Mouse (Mus musculus) spleen, adult 2 months (tissue): ENCODE results near the gene Polr2i. TPM values are rescaled to one million over a fixed set of nuclear protein-coding genes. Genes with fewer than 3 reads are reported as not detected.

Source experiments
- DNase-seq, 2 experiments: peaks; one replicate each; pipeline versions ENCODE4 v3.0.0 to v3.0.0-alpha.2; 2012 to 2021; ENCODE audit warnings: low spot score in 2 of 2, low read depth in 1 of 2
- H3K27ac ChIP-seq: fragments of 200-500 bp; 2 replicates; pipeline ENCODE4 v1.5.1; 2012; ENCODE audit warnings: low read length, inconsistent platforms; ENCODE audit not compliant: insufficient read depth
- H3K27me3 ChIP-seq: fragments of 200-500 bp; 2 replicates; pipeline ENCODE4 v1.6.1; 2012; ENCODE audit warnings: mild to moderate bottlenecking, moderate library complexity, low read length, inconsistent platforms; ENCODE audit not compliant: control insufficient read depth, insufficient read depth
- H3K36me3 ChIP-seq: fragments of 200-500 bp; 2 replicates; pipeline ENCODE4 v1.6.1; 2012; ENCODE audit warnings: mild to moderate bottlenecking, low read length, inconsistent platforms; ENCODE audit not compliant: control insufficient read depth, insufficient read depth
- H3K4me1 ChIP-seq: fragments of 200-500 bp; 2 replicates; pipeline ENCODE4 v1.6.1; 2011; ENCODE audit warnings: inconsistent platforms; ENCODE audit not compliant: control insufficient read depth, insufficient read depth, insufficient read length
- H3K4me3 ChIP-seq: fragments of 200-500 bp; 2 replicates; pipeline ENCODE4 v1.5.1; 2011; ENCODE audit warnings: mild to moderate bottlenecking, inconsistent platforms; ENCODE audit not compliant: insufficient read depth, insufficient read length; ENCODE audit errors: extremely low read depth
- CTCF ChIP-seq: fragments of 200-500 bp; IDR thresholded peaks from 2 replicates; pipeline ENCODE4 v1.5.1; 2011; ENCODE audit warnings: mild to moderate bottlenecking, inconsistent platforms; ENCODE audit not compliant: insufficient read depth, insufficient read length, insufficient replicate concordance; ENCODE audit errors: extremely low read depth
- POLR2A ChIP-seq: fragments of 200-500 bp; IDR thresholded peaks from 2 replicates; pipeline ENCODE4 v1.6.1; 2011; ENCODE audit warnings: low read depth, low read length, inconsistent platforms
- WGBS: fragments of 180-500 bp; shearing (Covaris S2); methylation state at CpG from one replicate; pipeline ENCODE4 v1.1.7; 2018; 5-methylcytosine and 5-hydroxymethylcytosine counted together
- polyA plus RNA-seq: library from polyadenylated mRNA; depleted of rRNA; stranded (reverse); fragments of >200 nt; gene quantifications from 2 replicates; pipeline ENCODE4 v1.2.3, GENCODE M21; 2012; rRNA removed

The Polr2i gene
- polyA plus RNA-seq, 1 experiment = 51.5 TPM

- Histone ChIP-seq H3K27ac (no peak overlapping the region), H3K4me1 (no peaks in the 10 kb centered on the region), H3K27me3 (no peaks in the 10 kb centered on the region), H3K36me3 (no peaks in the 10 kb centered on the region), H3K4me3 (no peak overlapping the region)
- DNase-seq = no peak
- TF ChIP-seq POLR2A (no peak), CTCF (no peak)
- WGBS = 66% methylated on average over 2 of the region's 2 CpGs
Measured at GRCm38 (mm10) chr7:30278911-30279310, 47.2 kb downstream of the Polr2i start.

DNA sequence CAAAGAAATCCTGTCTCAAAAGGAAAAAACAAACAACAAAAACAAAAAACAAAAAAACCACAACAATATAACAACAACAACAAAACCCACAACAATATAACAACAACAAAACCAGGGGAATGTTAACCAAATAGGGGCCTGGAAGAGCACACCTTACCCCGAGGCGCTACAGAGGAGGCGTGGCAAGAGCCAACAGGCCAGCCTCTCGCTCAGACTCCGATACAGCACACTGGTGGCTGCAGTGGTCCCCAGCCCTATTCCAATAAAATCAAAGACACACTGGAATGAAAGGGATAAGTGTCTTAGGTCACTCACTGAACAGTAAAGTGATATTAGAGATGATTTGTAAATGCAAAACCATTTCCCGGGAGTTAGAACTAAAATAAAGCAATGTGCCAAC lies 47.8 kb downstream of the Polr2i start:
- TF ChIP-seq POLR2A = no peak
- no peak for TF ChIP-seq CTCF
- Histone ChIP-seq H3K36me3 (no peaks in the 10 kb centered on the region), H3K4me3 (peak overlapping the region; percentile 99; the same call in 1 of the 2 replicates), H3K27me3 (no peaks in the 10 kb centered on the region), H3K27ac (no peak overlapping the region), H3K4me1 (no peaks in the 10 kb centered on the region)
- 3% methylated on average over 6 of the region's 6 CpGs for WGBS
- DNase-seq = no peak

DNA sequence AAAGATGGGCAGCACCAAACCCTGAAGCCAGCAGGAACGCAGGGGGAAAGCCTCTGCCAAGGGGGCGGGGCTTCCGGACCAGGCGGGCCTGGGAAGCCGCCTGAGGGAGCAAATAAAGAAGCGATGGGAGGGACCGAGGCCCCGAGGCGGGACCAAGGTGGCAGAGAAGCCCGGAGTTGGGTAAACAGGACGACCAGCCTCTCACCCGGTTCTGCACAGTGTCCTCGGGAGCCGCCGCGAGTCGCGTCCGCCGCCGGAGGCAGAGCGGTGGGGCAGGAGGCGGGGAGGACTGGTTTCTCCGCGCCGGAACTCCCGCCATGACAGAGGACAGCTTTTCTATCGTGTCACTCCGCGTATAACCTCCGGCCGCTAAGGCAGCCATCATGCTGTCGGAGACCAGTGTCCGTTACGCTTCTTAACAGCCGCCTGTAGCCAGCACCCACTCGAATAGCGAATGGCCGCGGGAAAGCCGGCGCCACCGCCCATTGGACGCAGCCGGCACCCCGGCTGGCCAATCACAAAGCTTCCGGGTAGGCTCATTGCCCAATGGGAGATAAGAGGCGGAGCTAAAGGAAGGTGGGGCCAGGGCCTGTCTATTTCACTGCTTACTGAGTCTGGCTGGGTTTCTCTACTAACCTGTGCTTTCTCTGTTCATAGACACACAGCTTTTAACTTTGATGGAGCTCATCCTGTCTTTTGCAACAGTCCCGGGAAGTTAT lies 48.4 kb downstream of the Polr2i start, which contains the start of the genes Thap8 and Wdr62:
Gene Thap8 (plus strand): TSS at position 144 of the 719 bp plus-strand sequence.
Gene Wdr62 (minus strand): TSS at position 469 of the 719 bp plus-strand sequence.
- under 1% methylated on average over 49 of the region's 49 CpGs for WGBS
- peak; percentile 19; the same call in 1 of the 2 replicates for TF ChIP-seq POLR2A
- no peak for TF ChIP-seq CTCF

DNA sequence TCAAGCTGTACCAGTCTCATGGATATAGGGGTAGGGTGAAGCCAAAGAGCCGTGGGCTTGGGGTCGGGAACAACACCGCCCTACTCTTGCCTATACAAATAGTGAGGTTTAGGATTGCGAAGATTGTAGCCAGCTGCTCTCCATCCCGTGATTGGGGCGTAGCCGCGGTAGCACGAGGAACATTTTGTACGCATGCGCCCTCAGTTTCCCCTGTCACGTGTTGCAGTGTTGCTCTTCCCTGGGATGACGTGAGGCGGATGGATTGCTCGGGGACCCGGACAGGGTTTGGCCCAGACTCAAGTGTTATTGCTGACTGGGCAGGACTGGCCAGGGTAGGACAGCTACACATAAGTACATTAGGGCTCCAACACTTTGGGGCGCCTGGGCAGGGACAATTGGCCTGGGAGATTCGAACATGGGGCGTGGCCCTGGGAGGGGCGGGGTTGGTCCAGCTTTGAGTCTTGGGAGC lies 49.0 kb downstream of the Polr2i start:
- H3K36me3 ChIP-seq = no peaks in the 10 kb centered on the region
- peak; percentile 69 to 81 for DNase-seq
- under 1% methylated on average over 20 of the region's 20 CpGs for WGBS
- H3K4me1 ChIP-seq = no peaks in the 10 kb centered on the region
- peak overlapping the region; percentile 99 for H3K4me3 ChIP-seq
- TF ChIP-seq CTCF (no peak), POLR2A (no peak)
- peak overlapping the region; percentile 93 for H3K27ac ChIP-seq
- no peaks in the 10 kb centered on the region for H3K27me3 ChIP-seq

More for the DNA sequence above, 48.4 kb downstream of the Polr2i start, which contains the start of the genes Thap8 and Wdr62:
- H3K4me1 ChIP-seq = no peaks in the 10 kb centered on the region
- DNase-seq = peak; percentile 87 to 90
- peak within 1 kb of the TSS; percentile 99 for H3K4me3 ChIP-seq
- no peaks in the 10 kb centered on the region for H3K27me3 ChIP-seq
- H3K27ac ChIP-seq = peak within 1 kb of the TSS; percentile 93
- no peaks in the 10 kb centered on the region for H3K36me3 ChIP-seq

GRCm38 (mm10) chr7:30281522-30281921 lies 49.8 kb downstream of the Polr2i start:
- no peak for DNase-seq
- TF ChIP-seq CTCF (no peak), POLR2A (no peak)
- Histone ChIP-seq H3K27ac (no peak overlapping the region), H3K4me3 (no peak overlapping the region), H3K4me1 (no peaks in the 10 kb centered on the region), H3K27me3 (no peaks in the 10 kb centered on the region), H3K36me3 (no peaks in the 10 kb centered on the region)
- 85% methylated on average over 4 of the region's 4 CpGs for WGBS

DNA sequence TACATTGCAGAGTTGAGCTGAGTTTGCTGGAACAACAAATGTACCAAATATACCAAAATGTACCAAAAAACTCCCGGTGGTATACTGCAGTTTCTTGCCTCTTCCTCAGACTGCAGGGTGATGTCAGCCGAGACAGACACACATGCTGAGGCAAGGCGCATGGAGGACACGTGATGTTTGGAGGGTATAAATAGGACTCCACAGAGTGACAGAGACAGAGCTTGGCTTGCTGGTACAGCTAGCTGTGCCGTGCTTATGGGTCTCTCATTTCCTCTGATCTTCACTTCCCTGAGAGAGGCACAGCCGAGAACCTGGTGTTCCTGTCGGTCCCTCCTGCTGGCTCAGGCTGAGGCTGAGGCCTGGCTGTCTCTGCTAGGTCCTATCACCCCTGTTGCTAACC lies 51.0 kb downstream of the Polr2i start:
- TF ChIP-seq CTCF (no peak), POLR2A (no peak)
- 85% methylated on average over 7 of the region's 7 CpGs for WGBS
- no peak for DNase-seq
- H3K27ac ChIP-seq = no peak overlapping the region
- no peaks in the 10 kb centered on the region for H3K27me3 ChIP-seq
- no peaks in the 10 kb centered on the region for H3K36me3 ChIP-seq
- H3K4me3 ChIP-seq = no peak overlapping the region
- no peaks in the 10 kb centered on the region for H3K4me1 ChIP-seq

Other genes starting within 250 kb of the Polr2i start
- 3.0 and 3.1 TPM in 2 replicates for gene Zfp568, start 248.0 kb upstream of the Polr2i start, polyA plus RNA-seq
- 1.1 and 1.4 TPM in 2 replicates for gene Zfp14, start 180.6 kb upstream of the Polr2i start, polyA plus RNA-seq
- 0.40 and 0.81 TPM in 2 replicates for gene Zfp82, start 159.0 kb upstream of the Polr2i start, polyA plus RNA-seq
- gene Gm26920, start 141.5 kb upstream of the Polr2i start, polyA plus RNA-seq = 0.16 TPM in 1 of 2 replicates, not detected in the other
- gene Zfp566, start 141.4 kb upstream of the Polr2i start, polyA plus RNA-seq = 1.1 and 2.2 TPM in 2 replicates
- gene Zfp260, start 137.2 kb upstream of the Polr2i start, polyA plus RNA-seq = 9.3 and 11.3 TPM in 2 replicates
- 0.92 and 1.9 TPM in 2 replicates for gene Zfp382, start 110.0 kb upstream of the Polr2i start, polyA plus RNA-seq
- 7.3 and 8.8 TPM in 2 replicates for gene Zfp146, start 62.2 kb upstream of the Polr2i start, polyA plus RNA-seq
- gene Cox7a1, start 47.8 kb upstream of the Polr2i start, polyA plus RNA-seq = 0.43 and 0.52 TPM in 2 replicates
- 414 and 469 TPM in 2 replicates for gene Capns1, start 33.1 kb upstream of the Polr2i start, polyA plus RNA-seq
- gene Tbcb, start 324 bp downstream of the Polr2i start, polyA plus RNA-seq = 21.5 and 24.6 TPM in 2 replicates
- 0.13 TPM in 1 of 2 replicates, not detected in the other for gene Ovol3, start 3.8 kb downstream of the Polr2i start, polyA plus RNA-seq
- 0.14 and 0.18 TPM in 2 replicates for gene Thap8, start 48.1 kb downstream of the Polr2i start, polyA plus RNA-seq
- gene Wdr62, start 48.5 kb downstream of the Polr2i start, polyA plus RNA-seq = 15.7 and 21.5 TPM in 2 replicates
- gene Clip3, start 59.8 kb downstream of the Polr2i start, polyA plus RNA-seq = 10.0 and 13.2 TPM in 2 replicates
- gene Alkbh6, start 76.8 kb downstream of the Polr2i start, polyA plus RNA-seq = 86.3 and 144 TPM in 2 replicates
- gene Syne4, start 82.9 kb downstream of the Polr2i start, polyA plus RNA-seq = 14.7 and 21.1 TPM in 2 replicates
- 0.58 and 0.89 TPM in 2 replicates for gene E130208F15Rik, start 89.8 kb downstream of the Polr2i start, polyA plus RNA-seq
- gene Sdhaf1, start 91.9 kb downstream of the Polr2i start, polyA plus RNA-seq = 13.4 and 25.8 TPM in 2 replicates
- gene Lrfn3, start 130.8 kb downstream of the Polr2i start, polyA plus RNA-seq = 2.7 and 3.2 TPM in 2 replicates
- 569 and 738 TPM in 2 replicates for gene Tyrobp, start 181.8 kb downstream of the Polr2i start, polyA plus RNA-seq
- 178 and 278 TPM in 2 replicates for gene Hcst, start 187.9 kb downstream of the Polr2i start, polyA plus RNA-seq
- gene Nfkbid, start 189.8 kb downstream of the Polr2i start, polyA plus RNA-seq = 55.1 and 70.8 TPM in 2 replicates
- gene Aplp1, start 213.6 kb downstream of the Polr2i start, polyA plus RNA-seq = 1.9 and 2.3 TPM in 2 replicates
- gene Kirrel2, start 225.7 kb downstream of the Polr2i start, polyA plus RNA-seq = 0.14 and 0.49 TPM in 2 replicates
- 1.8 and 2.4 TPM in 2 replicates for gene Nphs1, start 226.4 kb downstream of the Polr2i start, polyA plus RNA-seq